Mouse (Mus musculus) kidney, adult 8-10 months (tissue): ENCODE data around the gene Nrip2.

Source experiments
- DNase-seq, 2 experiments: peaks; one replicate each; pipeline ENCODE4 v3.0.0; 2022

Gene Nrip2

DNA sequence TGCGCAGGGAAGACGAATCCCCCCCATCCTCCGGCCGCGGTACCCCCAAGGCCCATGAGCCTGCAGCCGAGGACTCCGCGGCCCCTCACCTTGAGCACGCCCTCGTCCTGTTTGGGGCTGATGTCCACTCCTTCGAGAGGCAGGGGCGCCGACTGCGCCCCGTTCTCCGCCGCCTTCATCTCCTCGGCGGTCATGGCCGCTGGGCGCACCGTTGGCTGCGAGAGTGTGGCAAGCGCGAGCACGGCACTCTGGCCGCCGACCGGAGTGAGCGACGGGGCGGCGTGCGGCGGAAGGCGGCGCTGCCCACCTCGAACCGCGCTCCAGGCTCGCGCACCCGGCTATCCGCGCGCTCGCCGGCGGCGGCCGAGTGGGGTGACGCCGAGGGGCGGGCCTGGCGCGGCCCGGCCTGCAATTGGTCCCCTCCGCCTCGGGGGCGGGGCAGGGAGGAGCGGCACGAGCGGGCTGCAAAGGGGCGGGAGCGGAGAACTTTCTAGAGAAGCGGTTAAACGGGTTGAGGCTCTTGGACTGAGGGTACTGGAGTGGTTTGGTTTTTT lies 39.3 kb downstream of the Nrip2 start, which contains the start of gene Fkbp4:
Gene Fkbp4, minus strand, starts transcription at position 361 of the 554 bp plus-strand sequence.
- DNase-seq, result peak; percentile 93 to 94

GRCm38 (mm10) chr6:128438871-128439341 lies 39.8 kb downstream of the Nrip2 start:
- DNase-seq, result peak in 1 of 2 experiments; percentile 26

DNA sequence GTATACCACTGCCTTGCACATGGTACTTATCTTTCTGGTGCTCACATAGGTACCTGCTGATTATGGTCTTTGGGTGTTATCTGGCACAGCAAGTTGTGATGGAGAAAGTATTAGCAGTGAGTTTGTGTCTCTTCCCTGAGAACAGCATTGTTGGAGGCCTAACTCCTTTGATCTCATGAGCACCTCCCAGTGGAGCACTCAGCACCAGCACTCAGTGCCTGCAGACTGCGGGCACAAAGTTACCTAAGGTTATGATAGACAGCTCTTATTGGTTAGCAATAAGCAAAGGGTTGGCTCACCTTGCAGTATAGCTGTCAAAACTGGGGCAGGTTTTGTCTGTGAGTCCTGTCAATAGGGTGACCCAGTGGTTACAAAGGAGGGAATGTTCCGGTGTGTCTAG lies 41.1 kb downstream of the Nrip2 start:
- no peak for DNase-seq

- peak; percentile 77 to 81 for DNase-seq
Measured at GRCm38 (mm10) chr6:128445761-128446535, 46.9 kb downstream of the Nrip2 start.

- DNase-seq, result no peak
Measured at GRCm38 (mm10) chr6:128447063-128447462, 48.0 kb downstream of the Nrip2 start.

DNA sequence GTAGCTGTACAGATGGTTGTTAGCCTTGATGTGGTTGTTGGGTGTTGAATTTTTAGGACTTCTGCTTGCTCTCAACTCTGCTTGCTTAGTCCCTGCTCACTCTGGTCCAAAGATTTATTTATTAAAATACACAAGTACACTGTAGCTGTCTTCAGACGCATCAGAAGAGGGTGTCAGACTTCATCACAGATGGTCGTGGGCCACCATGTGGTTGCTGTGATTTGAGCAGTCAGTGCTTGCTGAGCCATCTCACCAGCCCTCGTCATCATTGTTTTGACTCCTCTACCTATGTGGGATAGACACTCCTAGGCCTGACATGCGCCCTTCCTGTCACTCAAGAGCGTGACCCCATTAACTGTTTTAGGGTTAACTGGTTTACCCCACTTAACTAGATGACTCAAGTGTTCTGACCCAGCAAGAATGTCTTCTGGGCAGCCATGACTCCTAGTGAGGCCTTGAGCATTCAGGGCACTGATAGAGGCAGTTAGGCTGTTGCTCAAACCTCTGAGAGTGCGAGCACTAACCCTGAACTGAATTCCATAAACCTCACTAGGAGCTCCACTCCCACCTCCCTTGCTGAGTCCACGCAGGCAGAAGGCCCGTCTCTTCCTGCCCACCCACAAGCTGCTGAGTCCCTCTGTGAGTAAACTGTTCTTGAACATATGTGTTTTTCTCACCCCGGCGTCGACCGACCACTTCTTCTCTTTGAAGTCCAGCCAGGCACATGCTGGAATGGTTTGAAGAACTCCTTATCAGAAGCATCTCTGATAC lies 56.9 kb downstream of the Nrip2 start:
- DNase-seq, result no peak

GRCm38 (mm10) chr6:128457186-128457585 lies 58.1 kb downstream of the Nrip2 start:
- DNase-seq, result no peak

DNA sequence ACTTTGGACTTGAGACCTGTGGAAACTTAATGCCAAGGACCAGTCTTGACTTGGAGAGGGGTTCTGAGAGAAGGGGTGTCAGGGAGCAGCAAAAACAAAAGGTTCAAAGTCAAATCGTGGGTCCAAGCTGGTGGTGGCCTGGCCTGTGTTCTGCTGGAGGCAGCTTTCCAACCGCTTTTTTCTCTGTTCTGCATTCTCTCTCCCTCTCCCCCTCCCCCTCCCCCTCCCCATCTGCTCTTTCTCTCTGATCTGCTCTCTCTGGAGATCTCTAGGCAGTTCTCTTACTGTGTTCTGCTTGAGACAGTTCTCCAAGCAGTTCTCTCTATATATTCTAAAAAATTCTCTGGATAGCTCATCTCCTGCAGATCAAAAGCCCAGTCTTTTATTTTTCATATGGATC lies 61.2 kb downstream of the Nrip2 start:
- no peak for DNase-seq

DNA sequence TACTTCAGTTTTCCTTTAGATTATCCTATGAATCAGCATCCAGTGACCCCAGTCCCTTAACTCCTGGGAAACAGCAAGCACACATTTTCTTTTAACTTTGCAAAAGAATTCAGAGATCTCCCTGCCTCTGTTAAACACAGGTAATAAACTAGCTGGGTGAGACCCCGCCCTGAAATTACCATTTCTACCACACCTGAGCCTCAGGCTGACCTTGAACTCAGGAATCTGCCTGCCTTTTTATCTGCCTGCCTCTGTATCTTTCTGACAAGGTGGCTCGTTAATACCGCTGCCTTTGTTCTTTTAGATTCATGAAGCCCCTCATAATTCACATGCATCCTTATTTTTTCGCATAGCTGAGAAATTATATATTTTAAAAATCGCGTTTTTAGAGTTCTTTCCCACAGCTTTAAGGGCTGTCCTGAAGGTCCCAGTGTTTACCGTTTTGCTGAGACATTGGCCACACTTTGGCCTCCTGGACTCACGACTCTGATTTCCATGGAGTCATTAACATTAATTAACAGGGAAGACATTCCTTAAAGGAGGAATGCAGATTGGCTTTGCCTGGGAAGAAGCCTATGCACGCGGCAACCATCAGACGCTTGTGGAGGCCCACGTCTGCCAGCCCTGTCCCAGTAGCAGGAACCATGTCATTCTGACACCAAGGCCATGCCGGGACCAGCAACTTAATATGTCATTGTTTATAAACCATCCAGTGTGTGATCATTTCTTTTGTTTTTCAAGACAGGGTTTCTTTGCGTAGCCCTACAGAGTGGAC lies 61.8 kb downstream of the Nrip2 start:
- no peak for DNase-seq

GRCm38 (mm10) chr6:128461606-128462005 lies 62.5 kb downstream of the Nrip2 start:
- DNase-seq, result no peak

DNA sequence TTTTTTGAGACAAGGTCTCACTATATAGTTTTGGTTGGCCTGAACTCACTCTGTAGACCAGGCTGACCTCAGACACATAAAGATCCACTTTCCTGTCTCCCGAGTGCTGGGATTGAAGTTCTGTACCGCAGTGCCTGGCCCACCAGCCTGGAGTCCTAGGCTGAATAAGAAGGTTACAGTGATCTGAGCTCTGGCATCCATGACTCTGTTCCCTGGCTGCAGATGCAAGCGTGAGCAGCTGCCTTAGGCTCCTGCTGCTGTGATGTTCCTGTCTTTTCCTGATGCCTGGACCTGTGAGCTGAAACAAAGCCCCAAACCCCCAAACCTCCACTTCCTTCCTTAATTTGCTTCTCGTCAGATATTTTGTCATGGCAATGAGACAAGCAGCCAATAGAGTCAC lies 65.9 kb downstream of the Nrip2 start:
- DNase-seq, result no peak
